Comparison of ENCODE assay signal across 11 mouse cellular contexts in genomic region chr9:65199723-65200122, GRCm38 (mm10). TPM values are rescaled to one million over a fixed set of nuclear protein-coding genes. Genes with fewer than 3 reads are reported as not detected.
DNase-seq lines count a peak whose midpoint lies in the region; ATAC-seq and TF ChIP-seq lines count a peak whose summit lies in the region.
"Had no signal": no experiment of that assay in that cellular context is flagged by ENCODE, and none has a peak within 500 bp of the region (broad histone marks: within the 10 kb centered on the region; RNA-seq: fewer than 3 reads in every experiment).

No protein-coding gene starts in this region.

- H3K9ac ChIP-seq in liver, adult 2 months (ENCODE audit: low read depth, low read length): no peak overlapping the region
- H3K9ac ChIP-seq in limb, embryonic 15.5 days: no peak overlapping the region
- H3K9ac ChIP-seq in neural tube, embryonic 15.5 days (replicated peaks): no peak overlapping the region

- peak overlapping the region; percentile 95 for H3K27ac ChIP-seq in gastrocnemius, adult 2 months
- H3K27ac ChIP-seq in liver, adult 2 months (replicated peaks; ENCODE audit: insufficient read depth, low read depth, low read length): no peak overlapping the region
- H3K27ac ChIP-seq in limb, embryonic 15.5 days: peak overlapping the region; percentile 69; the same call in 1 of the 2 replicates
- peak overlapping the region; percentile 35 for H3K27ac ChIP-seq in neural tube, embryonic 15.5 days (replicated peaks)
- no peak overlapping the region for H3K27ac ChIP-seq in cerebellum, adult 2 months (ENCODE audit: insufficient read depth, low read length)

- no peak overlapping the region for H3K4me3 ChIP-seq in gastrocnemius, adult 2 months
- H3K4me3 ChIP-seq in liver, adult 2 months (ENCODE audit: insufficient read depth, low read depth, low read length): no peak overlapping the region
- no peak overlapping the region for H3K4me3 ChIP-seq in limb, embryonic 15.5 days
- no peak overlapping the region for H3K4me3 ChIP-seq in neural tube, embryonic 15.5 days (replicated peaks)
- H3K4me3 ChIP-seq in cerebellum, adult 2 months (replicated peaks; ENCODE audit: insufficient read depth, low read depth, low read length): no peak overlapping the region

- WGBS in liver, adult 2 months: 52% methylated on average over 7 of the region's 7 CpGs
- WGBS in limb, embryonic 15.5 days: 55% methylated on average over 7 of the region's 7 CpGs
- WGBS in neural tube, embryonic 15.5 days: 66% methylated on average over 7 of the region's 7 CpGs
- WGBS in cerebellum, adult 2 months: 67% methylated on average over 7 of the region's 7 CpGs

- peaks cover 25% of the 10 kb centered on the region for H3K4me1 ChIP-seq in liver, adult 2 months (ENCODE audit: control insufficient read depth, insufficient read depth, low read length)
- peaks cover 21% of the 10 kb centered on the region for H3K4me1 ChIP-seq in limb, embryonic 15.5 days
- H3K4me1 ChIP-seq in neural tube, embryonic 15.5 days: peaks cover 21% of the 10 kb centered on the region
- H3K4me1 ChIP-seq in cerebellum, adult 2 months (ENCODE audit: control insufficient read depth, insufficient read depth, low read length): peaks cover 11% of the 10 kb centered on the region; the same call in 1 of the 2 replicates

- no peak for ATAC-seq in limb, embryonic 15.5 days (ENCODE audit: insufficient number of reproducible peaks, low FRiP score, low TSS enrichment, low read depth)
- no peak for ATAC-seq in neural tube, embryonic 15.5 days (ENCODE audit: low FRiP score)

- no peaks in the 10 kb centered on the region for H3K79me2 ChIP-seq in liver, adult 2 months (ENCODE audit: control insufficient read depth, insufficient read depth, low read length)

- intact Hi-C loops in gastrocnemius, adult 2 months (cut with DNase I): loop anchor here (10.0 kb wide), 1 partner anchor 85 kb away; no protein-coding TSS in a partner anchor

- H3K36me3 ChIP-seq in liver, adult 2 months (ENCODE audit: control insufficient read depth, insufficient read depth, low read length): no peaks in the 10 kb centered on the region
- H3K36me3 ChIP-seq in limb, embryonic 15.5 days: no peaks in the 10 kb centered on the region
- no peaks in the 10 kb centered on the region for H3K36me3 ChIP-seq in neural tube, embryonic 15.5 days

- no peak for TF ChIP-seq POLR2A in liver, adult 2 months (IDR thresholded peaks at IDR 0.05; ENCODE audit: extremely low read depth, insufficient read depth, low read length)
- TF ChIP-seq POLR2A in cerebellum, adult 2 months (IDR thresholded peaks at IDR 0.05; ENCODE audit: borderline replicate concordance, insufficient read depth, low read length): no peak

- H3K4me2 ChIP-seq in limb, embryonic 15.5 days: no peak overlapping the region
- no peak overlapping the region for H3K4me2 ChIP-seq in neural tube, embryonic 15.5 days

- no peak for DNase-seq in gastrocnemius, adult 2 months
- DNase-seq in gastrocnemius, postnatal 25 days: no peak
- peak; percentile 25 for DNase-seq in liver, adult 2 months (ENCODE audit: extremely low read depth, low read depth, low spot score)
- no peak for DNase-seq in liver
- no peak for DNase-seq in cerebellum, adult 2 months
- DNase-seq in thymus, postnatal 25 days: no peak
- DNase-seq: cerebellum, adult 9-11 months; heart, adult 18-20 months; kidney, postnatal 36 days had no signal

- no peaks in the 10 kb centered on the region for H3K27me3 ChIP-seq in liver, adult 2 months (ENCODE audit: control insufficient read depth, insufficient read depth, low read length)
- no peaks in the 10 kb centered on the region for H3K27me3 ChIP-seq in limb, embryonic 15.5 days
- no peaks in the 10 kb centered on the region for H3K27me3 ChIP-seq in neural tube, embryonic 15.5 days (replicated peaks)
- no peaks in the 10 kb centered on the region for H3K27me3 ChIP-seq in cerebellum, adult 2 months (ENCODE audit: control insufficient read depth, insufficient read depth, low read length)

- no peaks in the 10 kb centered on the region for H3K9me3 ChIP-seq in limb, embryonic 15.5 days
- no peaks in the 10 kb centered on the region for H3K9me3 ChIP-seq in neural tube, embryonic 15.5 days (replicated peaks)

- no peak for TF ChIP-seq CTCF in gastrocnemius, adult 2 months (IDR thresholded peaks at IDR 0.05)
- TF ChIP-seq CTCF in liver, adult 2 months (IDR thresholded peaks at IDR 0.05; ENCODE audit: low read depth, low read length): no peak
- TF ChIP-seq CTCF in cerebellum, adult 2 months (IDR thresholded peaks at IDR 0.05; ENCODE audit: borderline replicate concordance, insufficient read depth, low read depth, low read length): no peak

RNA-seq across cellular contexts. Expression of gene Parp16, which starts 4.6 kb away (rescaled TPM):
- 1 to 10 TPM; 3.6 to 3.9 TPM for total RNA-seq in gastrocnemius, adult 2 months (2021)
- total RNA-seq in gastrocnemius, postnatal 25 days (2021): 1 to 10 TPM; 3.8 to 5.3 TPM
- total RNA-seq in liver, adult 2 months (2014; rRNA removed): 11.3 and 12.6 TPM in 2 replicates
- polyA plus RNA-seq in liver, adult 2 months (2012; rRNA removed): 11.4 and 13.6 TPM in 2 replicates
- polyA plus RNA-seq in limb, embryonic 15.5 days (2015; fragmentation: Nextera tagmentation; extraction: Ambion mirVana): 6.8 and 7.4 TPM in 2 replicates
- polyA plus RNA-seq in neural tube, embryonic 15.5 days (2015; fragmentation: Nextera tagmentation; extraction: Ambion mirVana): 6.4 and 8.9 TPM in 2 replicates
- polyA plus RNA-seq in cerebellum, adult 2 months (2012; rRNA removed): 5.7 and 6.6 TPM in 2 replicates

RNA-seq across cellular contexts. Expression of gene Igdcc3, which starts 58.7 kb away (rescaled TPM):
- total RNA-seq in gastrocnemius, adult 2 months (2021): under 1 TPM; 0.17 to 0.18 TPM
- total RNA-seq in gastrocnemius, postnatal 25 days (2021): under 1 TPM; 0.21 to 0.33 TPM
- not detected in 2 replicates for total RNA-seq in liver, adult 2 months (2014; rRNA removed)
- polyA plus RNA-seq in liver, adult 2 months (2012; rRNA removed): not detected in 2 replicates
- 0.43 and 0.52 TPM in 2 replicates for polyA plus RNA-seq in limb, embryonic 15.5 days (2015; fragmentation: Nextera tagmentation; extraction: Ambion mirVana)
- polyA plus RNA-seq in neural tube, embryonic 15.5 days (2015; fragmentation: Nextera tagmentation; extraction: Ambion mirVana): 7.9 and 8.9 TPM in 2 replicates
- polyA plus RNA-seq in cerebellum, adult 2 months (2012; rRNA removed): 1.8 and 2.4 TPM in 2 replicates

Comparison
In these comparisons a context has a peak if more than half of its experiments do, and no peak if none do; other contexts are left out.
1. H3K27ac ChIP-seq: peak in gastrocnemius, adult 2 months (single experiment), limb, embryonic 15.5 days (single experiment) and neural tube, embryonic 15.5 days (single experiment); none in liver, adult 2 months (single experiment) and cerebellum, adult 2 months (single experiment).